Mouse (Mus musculus): ENCODE measurements around the gene Ramp2.

DNA sequence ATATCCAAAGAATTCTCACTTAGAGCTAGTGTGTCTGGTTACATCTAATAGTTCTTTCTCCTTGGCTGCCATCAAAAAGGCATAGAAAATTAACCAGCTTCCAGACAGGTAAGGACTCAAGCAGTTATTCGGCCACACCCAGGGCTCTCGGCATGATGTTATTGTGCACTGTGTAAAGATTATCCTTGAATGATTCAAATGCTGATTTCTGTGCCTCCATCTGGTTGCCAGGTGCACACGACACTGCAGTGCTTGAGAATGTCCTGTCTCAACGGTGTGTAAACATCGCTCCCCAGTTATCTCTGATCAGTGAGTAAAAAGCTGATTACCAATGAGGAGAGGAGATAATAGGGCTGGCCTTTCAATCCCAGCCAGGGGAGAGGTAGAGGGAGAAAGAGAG lies 61.9 kb downstream of the Ramp2 start:
- TF ChIP-seq CTCF (IDR thresholded peaks at IDR 0.05; ENCODE audit: borderline replicate concordance, control insufficient read depth, extremely low read depth, insufficient read depth, low read length, poor library complexity) (no peak), POLR2A (IDR thresholded peaks at IDR 0.05; ENCODE audit: control insufficient read depth, extremely low read depth, insufficient read depth, low read length, poor library complexity) (no peak)

Data from thymus, adult 2 months (tissue).